Mouse (Mus musculus): ENCODE measurements at regions not wholly inside any gene's neighbourhood (a gene's known extent, or its start where the extent isn't known, plus 50 kb on each side); places are given as distances from the start of the nearest gene placed in this dataset.

- no peak for TF ChIP-seq CTCF (IDR thresholded peaks at IDR 0.05; ENCODE audit: low read depth, low read length)
- no peak for TF ChIP-seq TAL1 (conservative IDR thresholded peaks at IDR 0.05; ENCODE audit: low read depth, low read length)
- TF ChIP-seq GATA1 (IDR thresholded peaks at IDR 0.05; ENCODE audit: borderline replicate concordance, low read length) = no peak
- no peak for TF ChIP-seq GATA2 (IDR thresholded peaks at IDR 0.05; ENCODE audit: borderline replicate concordance, low read depth, low read length)
- no peak for TF ChIP-seq POLR2AphosphoS5 (IDR thresholded peaks at IDR 0.05; ENCODE audit: insufficient replicate concordance, low read depth, low read length)
These were observed 520.9 kb upstream of the Jmjd1c start for GRCm38 (mm10) chr10:66574846-66575535.
